Mouse (Mus musculus) c-Kit-positive CD71-positive TER-119-positive erythroid progenitor cells, embryonic 14.5 days (primary cell): ENCODE results near the gene Aknad1.

Experiments
- DNase-seq: peaks from one replicate; pipeline ENCODE4 v3.0.0-alpha.2; 2013; ENCODE audit warnings: low spot score

The Aknad1 gene

GRCm38 (mm10) chr3:108739045-108739708, at the start of gene Aknad1:
Gene Aknad1, plus strand, starts transcription at chr3:108739658.
- DNase-seq: no peak

DNA sequence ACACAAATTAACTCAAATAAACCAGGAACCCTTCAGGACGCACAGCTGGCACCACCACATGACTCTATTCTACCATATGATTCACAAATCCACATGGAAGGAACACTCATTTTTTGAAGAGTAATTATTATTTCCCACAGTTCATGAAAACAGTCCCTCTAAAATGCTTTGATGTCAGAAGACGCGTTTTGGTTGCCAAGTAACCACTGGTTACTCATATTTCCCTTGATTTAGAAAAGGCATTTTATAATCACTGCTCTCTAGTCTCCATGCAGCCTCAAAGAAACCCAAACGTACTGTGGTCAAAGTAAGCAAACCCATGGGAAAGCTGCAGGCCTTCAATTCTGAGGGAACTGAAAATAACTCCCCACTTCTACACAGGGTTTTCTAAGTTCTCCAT, 49.5 kb upstream of the Aknad1 start:
- no peak for DNase-seq

DNA sequence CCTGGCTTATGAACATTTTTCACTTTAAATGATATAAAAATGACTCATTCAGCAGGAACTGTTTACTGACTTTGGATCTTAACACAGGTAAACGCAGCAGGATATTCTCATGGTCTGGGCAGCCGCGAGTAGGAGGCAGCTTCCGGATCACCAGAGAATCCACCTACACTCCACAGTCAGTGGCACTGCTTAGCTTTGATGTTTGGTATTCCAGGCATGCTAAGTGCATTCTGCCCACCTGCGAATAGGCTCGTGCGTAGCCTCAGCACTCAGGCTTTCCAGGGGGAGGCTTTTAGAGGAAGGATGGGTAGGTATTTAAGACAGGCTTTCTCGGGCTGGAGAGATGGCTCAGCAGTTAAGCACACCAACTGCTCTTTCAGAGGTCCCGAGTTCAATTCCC, 45.1 kb upstream of the Aknad1 start:
- DNase-seq: no peak

- no peak for DNase-seq
These were observed 40.8 kb upstream of the Aknad1 start for GRCm38 (mm10) chr3:108698662-108699061.

GRCm38 (mm10) chr3:108699786-108700185, 39.7 kb upstream of the Aknad1 start:
- no peak for DNase-seq

- no peak for DNase-seq
These were observed 38.2 kb upstream of the Aknad1 start for GRCm38 (mm10) chr3:108701256-108701655.

DNA sequence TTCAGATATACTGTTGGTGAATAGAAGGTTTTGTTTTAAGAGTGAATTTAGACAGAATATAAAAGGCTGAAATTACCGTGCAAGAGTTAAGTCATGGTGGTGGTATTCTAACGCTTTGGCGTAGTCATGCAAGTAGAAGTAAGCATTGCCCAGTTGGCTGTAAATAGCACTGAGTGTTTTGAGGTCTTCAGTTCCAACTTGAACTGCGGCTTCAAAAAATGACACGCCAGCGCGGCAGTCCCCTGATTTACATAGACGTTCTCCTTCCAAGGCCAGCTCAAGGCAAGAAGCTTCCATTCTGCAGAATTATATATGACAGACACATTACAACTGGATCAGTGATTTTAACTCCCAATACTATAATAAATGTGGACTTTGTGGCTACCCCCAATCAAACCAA, 36.7 kb upstream of the Aknad1 start:
- no peak for DNase-seq

DNA sequence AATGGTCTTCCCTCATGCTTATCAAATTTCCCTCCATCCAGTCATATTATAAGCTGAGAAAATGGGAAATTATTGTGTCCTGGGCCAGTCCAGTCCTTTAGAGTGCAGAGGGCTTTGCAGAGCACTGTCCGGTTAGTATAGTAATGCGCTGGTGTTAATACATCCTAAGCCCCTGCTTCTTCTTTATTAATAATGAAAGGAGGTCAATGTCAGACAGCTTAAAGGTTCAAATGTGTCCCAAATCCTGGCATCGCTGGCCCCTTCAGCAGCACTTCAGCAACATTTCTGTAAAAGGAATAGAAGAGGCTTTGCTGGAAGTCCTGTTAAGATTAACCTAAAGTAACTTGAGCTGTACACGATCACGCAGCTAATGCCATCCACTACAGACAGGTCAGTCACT, 28.2 kb upstream of the Aknad1 start:
- no peak for DNase-seq

- DNase-seq: no peak
These were observed 26.3 kb upstream of the Aknad1 start for GRCm38 (mm10) chr3:108713065-108713675.

- no peak for DNase-seq
These were observed 24.6 kb upstream of the Aknad1 start for GRCm38 (mm10) chr3:108714837-108715236.

- peak; percentile 29 for DNase-seq
These were observed 21.5 kb upstream of the Aknad1 start for GRCm38 (mm10) chr3:108717896-108718502.

- no peak for DNase-seq
These were observed 20.1 kb upstream of the Aknad1 start for GRCm38 (mm10) chr3:108719357-108719756.

- DNase-seq: no peak
These were observed 19.7 kb upstream of the Aknad1 start for GRCm38 (mm10) chr3:108719761-108720160.

- DNase-seq: peak; percentile 33
These were observed 18.1 kb upstream of the Aknad1 start for GRCm38 (mm10) chr3:108721076-108721991.

- DNase-seq: peak; percentile 97
These were observed 17.2 kb upstream of the Aknad1 start, which contains the start of gene Gpsm2 for GRCm38 (mm10) chr3:108722036-108722872. Gene Gpsm2, minus strand, starts transcription at chr3:108722309.

DNA sequence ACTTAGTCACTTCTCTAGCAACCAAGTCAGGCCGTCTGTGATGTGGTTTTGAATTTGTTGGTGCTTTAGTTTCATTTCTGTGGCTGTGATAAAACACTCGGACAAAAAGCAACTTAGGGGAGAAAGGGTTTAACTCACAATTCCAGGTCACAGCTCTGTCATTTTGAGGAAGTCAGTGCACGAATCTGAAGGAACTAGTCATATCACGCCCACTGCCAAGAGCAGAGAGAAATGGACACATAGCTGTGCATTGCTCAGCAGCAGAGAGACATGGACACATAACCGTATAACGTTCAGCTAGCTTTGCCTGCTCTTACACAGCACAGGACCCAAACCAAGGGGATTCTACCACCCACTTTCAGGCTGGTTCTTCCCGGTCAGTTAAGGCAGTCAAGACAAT, 13.0 kb upstream of the Aknad1 start:
- DNase-seq: no peak

DNA sequence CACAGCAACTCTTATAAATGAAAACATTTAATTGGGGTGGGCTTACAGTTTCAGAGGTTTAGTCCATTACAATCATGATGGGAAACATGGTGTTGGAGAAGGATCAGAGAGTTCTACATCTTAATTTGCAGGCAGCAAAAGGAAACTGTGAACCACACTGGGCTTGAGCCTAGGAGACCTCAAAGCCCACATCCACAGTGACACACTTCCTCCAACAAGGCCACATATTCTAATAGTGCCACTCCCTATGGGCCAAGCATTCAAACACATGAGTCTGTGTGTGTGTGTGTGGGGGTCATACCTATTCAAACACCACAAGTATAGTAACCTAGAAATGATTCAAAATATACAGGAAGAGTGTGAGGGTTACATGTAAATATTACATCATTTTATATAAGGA, 12.1 kb upstream of the Aknad1 start:
- no peak for DNase-seq

DNA sequence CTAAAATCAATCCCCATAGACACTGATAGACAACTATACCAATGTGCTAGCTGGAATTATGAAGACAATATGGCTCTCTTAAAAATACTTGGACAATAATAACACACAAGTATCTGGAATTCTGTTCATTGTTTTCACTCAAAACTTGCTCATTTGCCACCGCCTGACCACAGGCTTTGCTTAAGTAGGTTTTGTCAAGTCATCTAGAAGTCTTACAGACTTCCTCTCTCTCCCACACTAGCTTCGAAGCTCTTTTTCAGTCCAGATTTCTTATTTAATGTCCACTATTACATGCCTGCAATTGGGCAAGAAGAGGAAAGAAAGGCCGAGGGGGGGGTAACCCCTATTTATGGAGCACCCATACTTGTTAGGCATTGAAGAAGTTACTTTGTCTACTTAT, 11.7 kb upstream of the Aknad1 start:
- DNase-seq: no peak

DNA sequence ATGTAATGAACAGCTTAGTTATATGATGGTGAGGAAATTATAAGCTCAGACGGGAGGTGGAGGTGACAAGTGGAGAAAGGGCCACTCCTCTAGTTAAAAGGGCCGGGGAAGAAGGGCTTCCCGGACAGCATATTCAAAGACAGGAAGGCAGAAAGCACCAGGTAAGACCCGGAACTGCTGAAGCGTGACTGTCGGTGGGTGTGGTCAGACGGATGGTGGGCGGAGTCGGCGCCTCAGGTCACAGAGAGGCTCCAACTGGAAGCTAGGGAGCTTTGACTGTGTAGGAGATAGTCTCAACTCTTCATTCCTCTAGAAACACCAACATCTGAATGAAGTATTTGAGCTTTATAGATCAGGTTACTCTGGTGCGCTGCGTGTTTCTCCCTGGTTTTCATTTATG, 9.1 kb upstream of the Aknad1 start:
- DNase-seq: peak; percentile 72

DNA sequence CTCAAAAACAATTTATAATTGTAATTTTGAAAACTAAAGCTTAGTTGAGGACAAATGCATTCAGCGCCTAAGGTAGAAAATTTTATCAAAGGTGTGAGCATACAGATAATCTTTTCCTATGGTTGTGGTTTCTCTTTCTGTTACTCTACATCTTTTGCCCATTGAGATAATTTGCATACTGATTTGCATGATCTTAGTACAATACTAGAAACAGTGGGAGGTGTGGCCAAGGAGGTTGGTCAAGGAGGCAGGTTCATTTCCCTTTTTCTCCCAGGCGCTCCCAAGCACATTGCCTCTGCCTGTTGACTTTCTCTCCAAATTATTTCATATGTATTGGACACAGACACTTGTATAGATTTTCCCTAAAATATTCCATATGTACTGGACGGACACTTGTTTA, 1.7 kb upstream of the Aknad1 start:
- DNase-seq: no peak

GRCm38 (mm10) chr3:108744060-108744459, 4.6 kb downstream of the Aknad1 start:
- no peak for DNase-seq

DNA sequence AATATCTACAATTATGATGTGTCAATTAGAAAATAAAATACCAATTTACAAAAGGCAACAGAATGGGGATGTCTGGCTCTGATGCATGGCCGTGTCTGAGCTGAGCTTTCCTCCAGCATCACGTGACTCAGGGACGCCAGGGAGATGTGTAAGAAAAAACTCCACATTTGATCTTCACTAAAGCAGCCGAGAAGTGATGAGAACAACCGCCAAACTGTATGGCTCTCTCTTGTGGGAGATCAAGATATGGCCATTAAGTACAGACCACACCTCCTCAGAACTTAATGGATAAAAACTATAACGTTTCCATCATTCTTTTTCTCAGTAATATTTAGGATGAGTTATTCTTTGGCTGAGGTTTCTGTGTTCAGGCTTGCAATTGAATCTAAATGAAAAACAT, 11.6 kb downstream of the Aknad1 start:
- DNase-seq: peak; percentile 73
